Mouse (Mus musculus): ENCODE measurements at regions not wholly inside any gene's neighbourhood (a gene's known extent, or its start where the extent isn't known, plus 50 kb on each side); places are given as distances from the start of the nearest gene placed in this dataset.
"Not testable (repeated sequence)": the region's sequence is repeated elsewhere in the genome, so short reads cannot be mapped to it uniquely, and the experiment has no call there.

DNA sequence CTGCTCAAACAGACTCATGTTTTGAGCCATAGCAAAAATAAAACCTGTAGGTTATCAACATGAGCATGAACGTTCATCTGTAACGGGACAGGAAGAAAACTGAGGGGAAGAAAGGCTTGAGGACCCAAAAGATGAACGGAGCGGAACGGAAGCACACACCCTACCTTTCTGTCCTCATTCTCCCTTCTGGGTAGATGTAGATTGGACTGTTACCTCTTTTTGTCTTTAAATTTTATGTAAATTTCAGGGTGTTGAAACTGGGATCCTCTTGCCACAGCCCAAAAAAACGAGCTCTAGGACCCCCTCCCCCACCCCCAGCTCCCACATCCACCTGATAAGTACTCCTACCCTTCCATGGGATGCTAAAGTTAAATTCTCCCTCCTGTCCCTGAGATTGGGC, 107.8 kb upstream of the Ipo5 start:
- DNase-seq (ENCODE audit: low read depth, low spot score) = no peak
- Histone ChIP-seq H3K27ac (ENCODE audit: insufficient read depth, low read depth, low read length, poor library complexity, severe bottlenecking) (no peak overlapping the region), H3K36me3 (ENCODE audit: control insufficient read depth, insufficient read depth, low read length, poor library complexity, severe bottlenecking) (no peaks in the 10 kb centered on the region), H3K9ac (ENCODE audit: insufficient read depth, low read depth, low read length, poor library complexity, severe bottlenecking) (no peak overlapping the region), H3K4me3 (ENCODE audit: insufficient read depth in 1 of 2, low read depth in 1 of 2, low read length in 2 of 2, poor library complexity in 1 of 2, severe bottlenecking in 1 of 2) (peak overlapping the region in 1 of 2 experiments; percentile 46; a peak in 2 of 4 replicates), H3K9me3 (ENCODE audit: control insufficient read depth, insufficient read depth, low read depth, low read length) (no peaks in the 10 kb centered on the region), H3K4me1 (ENCODE audit: control insufficient read depth in 2 of 2, insufficient read depth in 2 of 2, low read length in 2 of 2, poor library complexity in 1 of 2) (peaks cover 9 to 26% of the 10 kb centered on the region in 2 experiments; a peak in 3 of 4 replicates)
- in situ Hi-C loops (cut with MboI; ENCODE audit: low sequenced_read_pairs in 2 of 2, unreplicated experiment in 2 of 2) = no loop called here
- TF ChIP-seq MAFK (IDR thresholded peaks at IDR 0.05; ENCODE audit: insufficient read depth, low read depth, low read length) (no peak), ZC3H11A (IDR thresholded peaks at IDR 0.05; ENCODE audit: borderline replicate concordance, low read depth, low read length) (no peak), ZNF384 (IDR thresholded peaks at IDR 0.05; ENCODE audit: low read depth, low read length) (no peak), HCFC1 (IDR thresholded peaks at IDR 0.05; ENCODE audit: borderline replicate concordance, insufficient read depth, low read length) (no peak), CHD2 (IDR thresholded peaks at IDR 0.05; ENCODE audit: low read depth, low read length) (no peak)

DNA sequence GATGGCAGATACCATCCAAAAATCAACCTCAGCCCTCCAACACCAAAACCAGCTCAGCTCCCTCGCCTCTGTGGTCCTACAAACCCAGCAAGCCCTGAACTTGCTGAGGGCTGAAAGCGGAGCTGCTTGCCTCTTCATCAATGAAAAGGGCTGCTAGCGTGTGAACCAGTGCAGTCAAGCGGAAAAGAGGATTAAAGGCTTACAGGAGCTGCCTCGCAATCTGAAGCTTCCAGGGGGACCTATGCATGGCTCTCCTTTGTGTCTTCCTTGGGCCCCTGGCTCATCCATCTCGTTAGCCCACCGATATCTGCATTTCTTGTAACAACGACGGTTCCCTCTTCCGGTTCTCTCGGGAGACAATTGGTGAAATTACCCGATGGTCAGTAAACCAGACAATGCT, 107.3 kb upstream of the Ipo5 start:
- peak overlapping the region in 1 of 2 experiments; percentile 46; a peak in 3 of 4 replicates for H3K4me3 ChIP-seq (ENCODE audit: insufficient read depth in 1 of 2, low read depth in 1 of 2, low read length in 2 of 2, poor library complexity in 1 of 2, severe bottlenecking in 1 of 2)
- DNase-seq (ENCODE audit: low read depth, low spot score) = no peak
- TF ChIP-seq MAFK (IDR thresholded peaks at IDR 0.05; ENCODE audit: insufficient read depth, low read depth, low read length) (no peak), ZC3H11A (IDR thresholded peaks at IDR 0.05; ENCODE audit: borderline replicate concordance, low read depth, low read length) (no peak), ZNF384 (IDR thresholded peaks at IDR 0.05; ENCODE audit: low read depth, low read length) (no peak), HCFC1 (IDR thresholded peaks at IDR 0.05; ENCODE audit: borderline replicate concordance, insufficient read depth, low read length) (no peak), CHD2 (IDR thresholded peaks at IDR 0.05; ENCODE audit: low read depth, low read length) (no peak)

DNA sequence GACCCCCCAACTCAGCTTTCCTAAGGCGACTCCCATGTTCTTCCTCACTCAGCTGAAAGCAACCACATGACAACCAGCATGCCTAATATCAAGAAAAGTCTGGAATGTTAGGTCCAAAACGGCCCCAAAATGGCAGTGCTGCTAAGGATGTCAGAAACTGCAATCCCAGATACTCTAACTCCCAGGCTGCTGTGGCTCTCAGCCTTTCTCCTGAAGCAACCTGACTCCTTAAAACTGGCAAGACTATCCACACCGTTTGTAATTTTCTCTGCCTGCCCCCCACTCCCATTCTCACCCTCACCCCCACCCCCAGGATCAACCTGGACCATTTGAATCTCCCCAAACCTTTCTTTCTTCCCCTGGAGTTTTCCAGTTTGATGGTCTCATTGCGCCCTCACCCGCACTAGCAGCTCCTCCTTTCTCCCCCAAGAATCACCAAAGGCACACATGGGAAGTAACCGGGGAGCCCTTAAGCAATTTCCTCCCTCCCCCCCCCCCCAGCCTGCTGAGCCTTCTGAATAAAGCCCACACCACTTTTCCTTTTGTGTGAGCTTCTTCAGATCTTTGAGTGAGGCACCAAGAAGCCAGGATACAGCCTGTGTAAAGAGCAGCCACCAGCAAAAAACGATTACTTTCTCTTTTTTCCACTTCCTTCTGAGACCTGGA, 106.7 kb upstream of the Ipo5 start:
- Histone ChIP-seq H3K4me1 (ENCODE audit: control insufficient read depth in 2 of 2, insufficient read depth in 2 of 2, low read length in 2 of 2, poor library complexity in 1 of 2) (peaks cover 9 to 21% of the 10 kb centered on the region in 2 experiments; a peak in 3 of 4 replicates), H3K9ac (ENCODE audit: insufficient read depth, low read depth, low read length, poor library complexity, severe bottlenecking) (peak overlapping the region; percentile 37; the same call in 1 of the 2 replicates), H3K36me3 (ENCODE audit: control insufficient read depth, insufficient read depth, low read length, poor library complexity, severe bottlenecking) (no peaks in the 10 kb centered on the region), H3K9me3 (ENCODE audit: control insufficient read depth, insufficient read depth, low read depth, low read length) (no peaks in the 10 kb centered on the region), H3K4me3 (ENCODE audit: insufficient read depth in 1 of 2, low read depth in 1 of 2, low read length in 2 of 2, poor library complexity in 1 of 2, severe bottlenecking in 1 of 2) (0 out of 4 replicates have a peak overlapping the region, but pooled peaks of 1 of the 2 experiments have one; percentile 46), H3K27ac (ENCODE audit: insufficient read depth, low read depth, low read length, poor library complexity, severe bottlenecking) (peak overlapping the region; percentile 24; the same call in 1 of the 2 replicates)
- in situ Hi-C loops (cut with MboI; ENCODE audit: low sequenced_read_pairs in 2 of 2, unreplicated experiment in 2 of 2) = no loop called here
- TF ChIP-seq ZNF384 (IDR thresholded peaks at IDR 0.05; ENCODE audit: low read depth, low read length) (no peak), HCFC1 (IDR thresholded peaks at IDR 0.05; ENCODE audit: borderline replicate concordance, insufficient read depth, low read length) (no peak), MAFK (IDR thresholded peaks at IDR 0.05; ENCODE audit: insufficient read depth, low read depth, low read length) (no peak), ZC3H11A (IDR thresholded peaks at IDR 0.05; ENCODE audit: borderline replicate concordance, low read depth, low read length) (no peak), CHD2 (IDR thresholded peaks at IDR 0.05; ENCODE audit: low read depth, low read length) (no peak)
- DNase-seq (ENCODE audit: low read depth, low spot score) = no peak

More for the DNA sequence above, 107.3 kb upstream of the Ipo5 start:
- in situ Hi-C loops (cut with MboI; ENCODE audit: low sequenced_read_pairs in 2 of 2, unreplicated experiment in 2 of 2) = no loop called here
- Histone ChIP-seq H3K36me3 (ENCODE audit: control insufficient read depth, insufficient read depth, low read length, poor library complexity, severe bottlenecking) (no peaks in the 10 kb centered on the region), H3K4me1 (ENCODE audit: control insufficient read depth in 2 of 2, insufficient read depth in 2 of 2, low read length in 2 of 2, poor library complexity in 1 of 2) (peaks cover 9 to 22% of the 10 kb centered on the region in 2 experiments; a peak in 3 of 4 replicates), H3K9me3 (ENCODE audit: control insufficient read depth, insufficient read depth, low read depth, low read length) (no peaks in the 10 kb centered on the region), H3K27ac (ENCODE audit: insufficient read depth, low read depth, low read length, poor library complexity, severe bottlenecking) (no peak overlapping the region), H3K9ac (ENCODE audit: insufficient read depth, low read depth, low read length, poor library complexity, severe bottlenecking) (peak overlapping the region; percentile 14; the same call in 1 of the 2 replicates)

DNA sequence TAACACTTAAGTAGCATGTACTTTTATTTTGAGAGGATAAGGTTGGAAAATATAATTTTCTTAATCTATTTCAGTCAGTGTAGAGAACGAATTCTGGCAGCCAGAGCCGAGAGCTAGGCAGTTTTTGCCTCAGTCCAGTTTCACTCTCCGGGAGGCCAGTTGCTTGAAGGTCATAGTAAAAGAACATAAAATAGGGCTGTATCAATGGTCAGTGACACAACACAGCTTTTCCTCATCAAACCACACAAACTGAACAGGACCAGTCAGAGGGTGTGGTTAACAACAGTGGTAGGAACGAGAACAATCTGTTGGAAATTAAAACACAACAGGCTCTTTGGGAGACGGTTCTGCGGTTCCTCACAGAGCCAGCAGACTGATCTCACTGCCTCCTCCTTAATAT, 105.9 kb upstream of the Ipo5 start:
- in situ Hi-C loops (cut with MboI; ENCODE audit: low sequenced_read_pairs in 2 of 2, unreplicated experiment in 2 of 2) = no loop called here
- Histone ChIP-seq H3K9me3 (ENCODE audit: control insufficient read depth, insufficient read depth, low read depth, low read length) (no peaks in the 10 kb centered on the region), H3K4me3 (ENCODE audit: insufficient read depth in 1 of 2, low read depth in 1 of 2, low read length in 2 of 2, poor library complexity in 1 of 2, severe bottlenecking in 1 of 2) (no peak overlapping the region), H3K4me1 (ENCODE audit: control insufficient read depth in 2 of 2, insufficient read depth in 2 of 2, low read length in 2 of 2, poor library complexity in 1 of 2) (peaks cover 9 to 21% of the 10 kb centered on the region in 2 experiments; a peak in 3 of 4 replicates), H3K9ac (ENCODE audit: insufficient read depth, low read depth, low read length, poor library complexity, severe bottlenecking) (no peak overlapping the region), H3K27ac (ENCODE audit: insufficient read depth, low read depth, low read length, poor library complexity, severe bottlenecking) (no peak overlapping the region), H3K36me3 (ENCODE audit: control insufficient read depth, insufficient read depth, low read length, poor library complexity, severe bottlenecking) (no peaks in the 10 kb centered on the region)
- no peak for TF ChIP-seq MAFK (IDR thresholded peaks at IDR 0.05; ENCODE audit: insufficient read depth, low read depth, low read length)
- no peak for TF ChIP-seq HCFC1 (IDR thresholded peaks at IDR 0.05; ENCODE audit: borderline replicate concordance, insufficient read depth, low read length)
- no peak for TF ChIP-seq ZC3H11A (IDR thresholded peaks at IDR 0.05; ENCODE audit: borderline replicate concordance, low read depth, low read length)
- TF ChIP-seq CHD2 (IDR thresholded peaks at IDR 0.05; ENCODE audit: low read depth, low read length) = no peak
- no peak for TF ChIP-seq ZNF384 (IDR thresholded peaks at IDR 0.05; ENCODE audit: low read depth, low read length)
- DNase-seq (ENCODE audit: low read depth, low spot score) = no peak

DNA sequence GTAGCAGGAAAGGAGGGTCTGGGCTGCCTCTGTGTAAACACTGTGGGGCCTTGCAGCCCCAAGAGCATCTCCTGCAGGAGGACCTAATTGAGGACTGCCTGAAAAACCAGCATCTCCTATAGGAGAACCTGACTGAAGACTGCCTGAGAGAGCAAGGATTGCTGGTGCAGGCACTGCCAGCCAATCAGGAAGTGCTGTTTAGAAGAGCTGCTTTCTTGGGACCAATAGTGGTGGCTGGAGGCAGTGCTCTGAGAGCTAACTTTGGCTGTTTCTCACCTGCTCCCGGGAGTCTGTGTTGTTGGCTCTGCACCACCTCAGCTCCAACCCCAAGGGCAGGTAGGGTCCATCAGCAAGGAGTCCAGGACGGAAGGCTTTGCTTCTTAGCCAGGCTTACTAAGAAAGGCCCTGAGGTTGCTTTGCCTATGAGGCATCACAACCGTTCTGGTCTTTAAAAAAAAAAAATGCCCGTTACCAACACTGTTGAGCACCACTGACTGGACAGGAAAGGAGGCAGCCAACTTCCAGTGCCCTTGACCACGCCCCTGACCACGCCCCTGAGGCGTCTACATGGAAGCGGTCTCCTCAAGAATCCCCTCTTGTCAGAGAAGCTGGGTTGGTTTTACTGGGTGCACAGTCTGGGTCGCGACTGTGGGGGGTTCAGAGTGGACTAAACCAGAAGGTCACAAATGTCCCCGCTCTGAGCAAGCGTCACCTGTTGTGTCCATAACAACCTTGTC, 105.0 kb upstream of the Ipo5 start:
- H3K36me3 ChIP-seq (ENCODE audit: control insufficient read depth, insufficient read depth, low read length, poor library complexity, severe bottlenecking); H3K9me3 ChIP-seq (ENCODE audit: control insufficient read depth, insufficient read depth, low read depth, low read length); H3K4me3 ChIP-seq (ENCODE audit: insufficient read depth in 1 of 2, low read depth in 1 of 2, low read length in 2 of 2, poor library complexity in 1 of 2, severe bottlenecking in 1 of 2); in situ Hi-C loops (cut with MboI; ENCODE audit: low sequenced_read_pairs in 2 of 2, unreplicated experiment in 2 of 2); H3K27ac ChIP-seq (ENCODE audit: insufficient read depth, low read depth, low read length, poor library complexity, severe bottlenecking); H3K9ac ChIP-seq (ENCODE audit: insufficient read depth, low read depth, low read length, poor library complexity, severe bottlenecking); DNase-seq (ENCODE audit: low read depth, low spot score): not testable (repeated sequence)
- H3K4me1 ChIP-seq (ENCODE audit: control insufficient read depth in 2 of 2, insufficient read depth in 2 of 2, low read length in 2 of 2, poor library complexity in 1 of 2) = peaks cover 9 to 21% of the 10 kb centered on the region in 2 experiments; a peak in 3 of 4 replicates
